ENCODE assay signal across 20 mouse cellular contexts in the genomic region with DNA sequence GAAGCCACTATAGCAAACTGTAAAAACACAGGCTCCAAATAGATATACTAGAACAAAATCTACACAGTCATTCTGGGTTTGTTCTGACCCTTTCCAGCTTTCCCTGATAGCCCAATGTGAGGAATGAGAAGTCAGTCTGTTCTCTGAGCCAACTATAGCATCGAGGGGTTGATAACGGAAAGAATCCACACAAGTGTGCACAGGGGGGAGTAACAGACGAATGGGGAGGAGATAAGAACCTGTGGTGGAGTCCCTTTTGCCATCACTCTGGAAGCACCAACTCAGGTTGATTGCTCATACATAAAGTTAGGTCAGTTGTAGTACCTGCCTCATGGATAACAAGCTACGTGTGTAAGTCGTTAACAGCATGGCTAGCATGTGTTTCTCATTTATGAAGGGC.
"Had no signal": no experiment of that assay in that cellular context is flagged by ENCODE, and none has a peak within 500 bp of the region (broad histone marks: within the 10 kb centered on the region; RNA-seq: fewer than 3 reads in every experiment).

No protein-coding gene starts in this region.

- H3K4me2 ChIP-seq: liver, embryonic 15.5 days; lung, embryonic 15.5 days; midbrain, embryonic 13.5 days; neural tube, embryonic 13.5 days; stomach, embryonic 15.5 days had no signal

- H3K27me3 ChIP-seq: liver, embryonic 15.5 days; lung, embryonic 15.5 days; midbrain, embryonic 13.5 days; neural tube, embryonic 13.5 days; stomach, embryonic 15.5 days had no signal

- H3K4me3 ChIP-seq: layer of hippocampus, adult 2 months; liver, embryonic 15.5 days; lung, embryonic 15.5 days; midbrain, embryonic 10.5 days; midbrain, embryonic 13.5 days; myocyte; neural tube, embryonic 13.5 days; stomach, embryonic 15.5 days had no signal

- DNase-seq: kidney, adult 2 months; kidney, postnatal 25 days; layer of hippocampus, adult 9-11 months; lung, adult 18-20 months; lung, postnatal 10 days; lung, postnatal 4 days; retina, postnatal 1 day; right cerebral cortex, postnatal 25 days; spleen, adult 18-20 months; thymus, postnatal 25 days had no signal

- H3K9me3 ChIP-seq: liver, embryonic 15.5 days; lung, embryonic 15.5 days; midbrain, embryonic 10.5 days; midbrain, embryonic 13.5 days; neural tube, embryonic 13.5 days; stomach, embryonic 15.5 days had no signal

- H3K27ac ChIP-seq: kidney, postnatal 0 days; layer of hippocampus, adult 2 months; liver, embryonic 15.5 days; lung, embryonic 15.5 days; midbrain, embryonic 10.5 days; midbrain, embryonic 13.5 days; neural tube, embryonic 13.5 days; stomach, embryonic 15.5 days had no signal

- H3K9ac ChIP-seq: liver, embryonic 15.5 days; lung, embryonic 15.5 days; midbrain, embryonic 13.5 days; neural tube, embryonic 13.5 days; stomach, embryonic 15.5 days had no signal

- ATAC-seq: midbrain, embryonic 13.5 days; midbrain, embryonic 16.5 days had no signal

- H3K4me1 ChIP-seq: liver, embryonic 15.5 days; lung, embryonic 15.5 days; midbrain, embryonic 10.5 days; midbrain, embryonic 13.5 days; neural tube, embryonic 13.5 days; stomach, embryonic 15.5 days had no signal

- H3K36me3 ChIP-seq: liver, embryonic 15.5 days; lung, embryonic 15.5 days; midbrain, embryonic 10.5 days; midbrain, embryonic 13.5 days; neural tube, embryonic 13.5 days; stomach, embryonic 15.5 days had no signal
